Mouse (Mus musculus) liver, postnatal 0 days (tissue): ENCODE data around the gene Syndig1.

ENCODE experiments used
- CTCF ChIP-seq: sonication (generic); IDR thresholded peaks from 2 replicates; pipeline ENCODE4 v1.5.1; 2016; ENCODE audit warnings: antibody characterized with exemption, low read depth
- EP300 ChIP-seq: IDR thresholded peaks from 2 replicates; pipeline ENCODE4 v1.6.1; 2016; ENCODE audit warnings: antibody characterized with exemption, low read depth, mild to moderate bottlenecking

DNA sequence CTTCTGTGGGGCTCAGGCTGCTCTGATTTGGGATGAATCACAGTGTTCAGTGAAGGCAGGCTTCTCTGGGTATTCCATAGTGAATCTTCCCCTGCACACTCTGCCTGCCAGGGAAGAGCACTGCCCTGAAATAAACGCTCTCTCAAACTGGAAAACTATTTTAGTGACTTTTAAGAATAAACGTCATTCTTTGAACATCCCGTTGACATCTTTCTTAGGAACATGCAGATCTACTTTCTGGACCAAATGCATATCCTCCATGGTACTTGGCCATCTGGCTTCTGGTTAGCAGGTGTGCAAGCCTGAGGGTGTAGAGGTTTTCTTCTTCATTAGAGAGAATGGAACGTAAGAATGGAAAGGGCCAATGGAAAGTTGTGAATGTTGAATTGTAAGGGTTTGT is 43.5 kb downstream of the Syndig1 start:
- TF ChIP-seq CTCF, result no peak
- no peak for TF ChIP-seq EP300
